In genomic region chr8:11088946-11089665, GRCm38 (mm10) we compare ENCODE assay signal across 9 mouse cellular contexts.
DNase-seq lines count a peak whose midpoint lies in the region; ATAC-seq lines count a peak whose summit lies in the region.
"Had no signal": no experiment of that assay in that cellular context is flagged by ENCODE, and none has a peak within 500 bp of the region (broad histone marks: within the 10 kb centered on the region; RNA-seq: fewer than 3 reads in every experiment).

No protein-coding gene starts in this region.

- no peak overlapping the region for H3K9ac ChIP-seq in liver, embryonic 13.5 days
- H3K9ac ChIP-seq in liver, embryonic 11.5 days (ENCODE audit: low read depth, low read length) = no peak overlapping the region
- H3K9ac ChIP-seq in heart, embryonic 13.5 days = no peak overlapping the region
- no peak overlapping the region for H3K9ac ChIP-seq in midbrain, embryonic 14.5 days (replicated peaks; ENCODE audit: low read length)

- H3K36me3 ChIP-seq in liver, embryonic 13.5 days = no peaks in the 10 kb centered on the region
- no peaks in the 10 kb centered on the region for H3K36me3 ChIP-seq in liver, embryonic 11.5 days (ENCODE audit: control insufficient read depth, insufficient read depth, low read length)
- no peaks in the 10 kb centered on the region for H3K36me3 ChIP-seq in heart, embryonic 13.5 days
- H3K36me3 ChIP-seq in midbrain, embryonic 14.5 days (ENCODE audit: control insufficient read depth, insufficient read depth, low read length) = no peaks in the 10 kb centered on the region

- H3K9me3 ChIP-seq in liver, embryonic 13.5 days (replicated peaks) = no peaks in the 10 kb centered on the region
- H3K9me3 ChIP-seq in liver, embryonic 11.5 days (ENCODE audit: control insufficient read depth, low read length) = no peaks in the 10 kb centered on the region
- no peaks in the 10 kb centered on the region for H3K9me3 ChIP-seq in heart, embryonic 13.5 days
- no peaks in the 10 kb centered on the region for H3K9me3 ChIP-seq in midbrain, embryonic 14.5 days (ENCODE audit: control insufficient read depth, low read length)

- ATAC-seq in liver, embryonic 13.5 days (ENCODE audit: low read depth) = no peak
- ATAC-seq in liver, embryonic 11.5 days (replicated peaks; ENCODE audit: low FRiP score) = no peak
- ATAC-seq in heart, embryonic 13.5 days (ENCODE audit: extremely low read depth, insufficient number of reproducible peaks, low FRiP score, low TSS enrichment) = no peak
- no peak for ATAC-seq in midbrain, embryonic 14.5 days (ENCODE audit: low FRiP score, low TSS enrichment)
- ATAC-seq: Patski had no signal

- H3K4me2 ChIP-seq in liver, embryonic 13.5 days = no peak overlapping the region
- H3K4me2 ChIP-seq in liver, embryonic 11.5 days = no peak overlapping the region
- peak overlapping the region; percentile 41 for H3K4me2 ChIP-seq in heart, embryonic 13.5 days
- no peak overlapping the region for H3K4me2 ChIP-seq in midbrain, embryonic 14.5 days (ENCODE audit: low read length)

- no peak overlapping the region for H3K4me3 ChIP-seq in liver, embryonic 13.5 days (replicated peaks)
- no peak overlapping the region for H3K4me3 ChIP-seq in liver, embryonic 11.5 days (ENCODE audit: low read depth, low read length)
- no peak overlapping the region for H3K4me3 ChIP-seq in heart, embryonic 13.5 days
- H3K4me3 ChIP-seq in midbrain, embryonic 14.5 days (replicated peaks; ENCODE audit: low read depth, low read length) = no peak overlapping the region

- peak; percentile 12 for DNase-seq in liver, embryonic 13.5 days
- no peak for DNase-seq in liver, embryonic 11.5 days (ENCODE audit: low spot score)
- DNase-seq in cerebellum, postnatal 25 days = peak; percentile 29 to 38
- DNase-seq in right cerebral cortex, postnatal 36 days (ENCODE audit: low spot score in 2 of 2) = peak; percentile 39 to 43
- no peak for DNase-seq in c-Kit-positive CD71-positive TER-119-positive erythroid progenitor cells, embryonic 14.5 days (ENCODE audit: low spot score)
- no peak for DNase-seq in midbrain, embryonic 14.5 days
- DNase-seq: thymus, postnatal 36 days had no signal

- 40% methylated on average over 12 of the region's 12 CpGs for WGBS in liver, embryonic 13.5 days (ENCODE audit: insufficient replicate concordance)
- WGBS in liver, embryonic 11.5 days = 52% methylated on average over 12 of the region's 12 CpGs
- 38% methylated on average over 12 of the region's 12 CpGs for WGBS in heart, embryonic 13.5 days
- WGBS in midbrain, embryonic 14.5 days = 48% methylated on average over 12 of the region's 12 CpGs

- peaks cover 62% of the 10 kb centered on the region for H3K4me1 ChIP-seq in liver, embryonic 13.5 days (replicated peaks)
- peaks cover 41% of the 10 kb centered on the region for H3K4me1 ChIP-seq in liver, embryonic 11.5 days (replicated peaks; ENCODE audit: control insufficient read depth, insufficient read depth, low read length)
- H3K4me1 ChIP-seq in heart, embryonic 13.5 days = peaks cover 21% of the 10 kb centered on the region
- no peaks in the 10 kb centered on the region; the same call in 1 of the 2 replicates for H3K4me1 ChIP-seq in midbrain, embryonic 14.5 days (ENCODE audit: control insufficient read depth, insufficient read depth, low read length)

- no peak overlapping the region for H3K27ac ChIP-seq in liver, embryonic 13.5 days
- no peak overlapping the region for H3K27ac ChIP-seq in liver, embryonic 11.5 days (ENCODE audit: low read depth, low read length)
- H3K27ac ChIP-seq in heart, embryonic 13.5 days (replicated peaks) = no peak overlapping the region
- H3K27ac ChIP-seq in midbrain, embryonic 14.5 days (replicated peaks; ENCODE audit: low read depth, low read length) = no peak overlapping the region

- peaks cover 13% of the 10 kb centered on the region for H3K27me3 ChIP-seq in liver, embryonic 13.5 days
- H3K27me3 ChIP-seq in liver, embryonic 11.5 days (replicated peaks; ENCODE audit: control insufficient read depth, insufficient read depth, low read length) = peaks cover 6% of the 10 kb centered on the region
- 0 out of 2 replicates have a peak, but pooled peaks cover 4% of the 10 kb centered on the region for H3K27me3 ChIP-seq in heart, embryonic 13.5 days (replicated peaks)
- H3K27me3 ChIP-seq in midbrain, embryonic 14.5 days (ENCODE audit: control insufficient read depth, insufficient read depth, low read length) = no peaks in the 10 kb centered on the region
- H3K27me3 ChIP-seq: Patski had no signal

Comparison
In these comparisons a context has a peak if more than half of its experiments do, and no peak if none do; other contexts are left out.
1. DNase-seq: peak in liver, embryonic 13.5 days (single experiment), cerebellum, postnatal 25 days (2 of 2) and right cerebral cortex, postnatal 36 days (2 of 2); none in liver, embryonic 11.5 days (single experiment), c-Kit-positive CD71-positive TER-119-positive erythroid progenitor cells, embryonic 14.5 days (single experiment) and midbrain, embryonic 14.5 days (single experiment).